Mouse (Mus musculus) ES-E14 (cell line): ENCODE data around the gene Ephx3. TPM values are rescaled to one million over a fixed set of nuclear protein-coding genes. Genes with fewer than 3 reads are reported as not detected.
A peak's percentile ranks its signal among the peaks of the same experiment; 100 is the strongest.

ENCODE experiments used
- DNase-seq: peaks from one replicate; pipeline ENCODE4 v3.0.0-alpha.2; 2013; ENCODE audit warnings: low read depth, low spot score
- H3K27ac ChIP-seq: 2 replicates; pipeline ENCODE4 v1.5.1; 2012; ENCODE audit warnings: low read depth, mild to moderate bottlenecking, low read length, moderate library complexity, mixed read lengths; ENCODE audit not compliant: poor library complexity, insufficient read depth, severe bottlenecking
- H3K36me3 ChIP-seq: 2 replicates; pipeline ENCODE4 v1.6.1; 2012; ENCODE audit warnings: mild to moderate bottlenecking, low read length, moderate library complexity, mixed read lengths; ENCODE audit not compliant: control insufficient read depth, poor library complexity, insufficient read depth, severe bottlenecking
- H3K4me1 ChIP-seq, 2 experiments: fragments of 150-350 bp in 1 of 2; sonication (generic) in 1 of 2; 2 replicates each; pipeline ENCODE4 v1.6.1; 2012; ENCODE audit warnings: low read length in 2 of 2, mild to moderate bottlenecking in 1 of 2, mixed read lengths in 1 of 2; ENCODE audit not compliant: control insufficient read depth in 2 of 2, insufficient read depth in 2 of 2, poor library complexity in 1 of 2
- H3K4me3 ChIP-seq, 2 experiments: fragments of 150-350 bp in 1 of 2; sonication (generic) in 1 of 2; 2 replicates each; pipeline ENCODE4 v1.5.1; 2012; ENCODE audit warnings: low read length in 2 of 2, low read depth in 1 of 2, mild to moderate bottlenecking in 1 of 2, mixed read lengths in 1 of 2; ENCODE audit not compliant: insufficient read depth in 1 of 2, poor library complexity in 1 of 2, severe bottlenecking in 1 of 2
- H3K9ac ChIP-seq: 2 replicates; pipeline ENCODE4 v1.6.1; 2012; ENCODE audit warnings: low read depth, mild to moderate bottlenecking, low read length, mixed read lengths; ENCODE audit not compliant: poor library complexity, insufficient read depth, severe bottlenecking
- H3K9me3 ChIP-seq: fragments of 150-350 bp; sonication (generic); 2 replicates; pipeline ENCODE4 v1.6.1; 2012; ENCODE audit warnings: low read depth, mild to moderate bottlenecking, low read length; ENCODE audit not compliant: control insufficient read depth, insufficient read depth
- CHD2 ChIP-seq: IDR thresholded peaks from 2 replicates; pipeline ENCODE4 v1.6.1; 2014; ENCODE audit warnings: mild to moderate bottlenecking, low read depth, low read length, inconsistent platforms
- HCFC1 ChIP-seq: IDR thresholded peaks from 2 replicates; pipeline ENCODE4 v1.6.1; 2012; ENCODE audit warnings: low read length, inconsistent platforms, borderline replicate concordance; ENCODE audit not compliant: insufficient read depth
- MAFK ChIP-seq: IDR thresholded peaks from 2 replicates; pipeline ENCODE4 v1.6.1; 2014; ENCODE audit warnings: mild to moderate bottlenecking, low read depth, low read length, inconsistent platforms; ENCODE audit not compliant: insufficient read depth
- ZC3H11A ChIP-seq: IDR thresholded peaks from 2 replicates; pipeline ENCODE4 v1.6.1; 2012; ENCODE audit warnings: low read depth, mild to moderate bottlenecking, inconsistent platforms, low read length, borderline replicate concordance
- ZNF384 ChIP-seq: IDR thresholded peaks from 2 replicates; pipeline ENCODE4 v1.6.1; 2012; ENCODE audit warnings: low read depth, low read length, inconsistent platforms
- in situ Hi-C, 2 experiments: fragments of 600-800 bp; cut with MboI; formaldehyde crosslinking; loops; one replicate each; pipeline ENCODE4 v1.15.1; 2025; ENCODE audit warnings: low sequenced_read_pairs in 2 of 2, inconsistent platforms in 1 of 2; ENCODE audit not compliant: unreplicated experiment in 2 of 2
- total RNA-seq: library from RNA; depleted of rRNA; stranded (reverse); fragments of 300-350 nt; gene quantifications from 2 replicates; pipeline ENCODE4 v1.2.3, GENCODE M21; 2012

Gene Ephx3
- total RNA-seq, 1 experiment: 0.71 TPM

GRCm38 (mm10) chr17:32209144-32209543 is 19.8 kb upstream of the Ephx3 start:
- Histone ChIP-seq H3K36me3 (peaks cover 65% of the 10 kb centered on the region), H3K9ac (no peak overlapping the region), H3K4me3 (no peak overlapping the region), H3K27ac (no peak overlapping the region), H3K4me1 (peaks cover 0 to 3% of the 10 kb centered on the region in 2 experiments; a peak in 1 of 4 replicates), H3K9me3 (no peaks in the 10 kb centered on the region)
- no peak for DNase-seq
- in situ Hi-C loops: no loop called here
- TF ChIP-seq ZNF384: no peak
- no peak for TF ChIP-seq CHD2
- TF ChIP-seq HCFC1: no peak
- TF ChIP-seq MAFK: no peak
- no peak for TF ChIP-seq ZC3H11A

GRCm38 (mm10) chr17:32207586-32208245 is 18.4 kb upstream of the Ephx3 start:
- no peak overlapping the region for H3K4me3 ChIP-seq
- H3K9me3 ChIP-seq: no peaks in the 10 kb centered on the region
- TF ChIP-seq HCFC1: no peak
- no peak for TF ChIP-seq MAFK
- TF ChIP-seq CHD2: no peak
- no peak for TF ChIP-seq ZC3H11A
- no peak for TF ChIP-seq ZNF384
- H3K9ac ChIP-seq: no peak overlapping the region
- in situ Hi-C loops: no loop called here
- no peak for DNase-seq
- peaks cover 65% of the 10 kb centered on the region for H3K36me3 ChIP-seq
- H3K4me1 ChIP-seq: peaks cover 0 to 3% of the 10 kb centered on the region in 2 experiments; a peak in 1 of 4 replicates
- no peak overlapping the region for H3K27ac ChIP-seq

GRCm38 (mm10) chr17:32205345-32205744 is 16.0 kb upstream of the Ephx3 start:
- H3K27ac ChIP-seq: no peak overlapping the region
- no peaks in the 10 kb centered on the region for H3K9me3 ChIP-seq
- no peak for DNase-seq
- TF ChIP-seq ZC3H11A: no peak
- peaks cover 0 to 17% of the 10 kb centered on the region in 2 experiments; a peak in 1 of 4 replicates for H3K4me1 ChIP-seq
- no peak overlapping the region for H3K9ac ChIP-seq
- peaks cover 70% of the 10 kb centered on the region for H3K36me3 ChIP-seq
- H3K4me3 ChIP-seq: no peak overlapping the region
- in situ Hi-C loops: no loop called here

GRCm38 (mm10) chr17:32202972-32203371 is 13.6 kb upstream of the Ephx3 start:
- no peak for DNase-seq
- Histone ChIP-seq H3K9ac (no peak overlapping the region), H3K4me1 (peaks cover 0 to 15% of the 10 kb centered on the region in 2 experiments; a peak in 1 of 4 replicates), H3K27ac (no peak overlapping the region), H3K4me3 (no peak overlapping the region), H3K36me3 (peaks cover 84% of the 10 kb centered on the region), H3K9me3 (no peaks in the 10 kb centered on the region)
- in situ Hi-C loops: no loop called here
- TF ChIP-seq ZNF384 (no peak), MAFK (peak; percentile 63; the same call in 1 of the 2 replicates), ZC3H11A (no peak)

- no peak overlapping the region for H3K27ac ChIP-seq
- H3K36me3 ChIP-seq: peaks cover 89% of the 10 kb centered on the region
- no peaks in the 10 kb centered on the region for H3K9me3 ChIP-seq
- no peak overlapping the region for H3K4me3 ChIP-seq
- H3K9ac ChIP-seq: no peak overlapping the region
- DNase-seq: no peak
- in situ Hi-C loops: no loop called here
- TF ChIP-seq ZC3H11A: no peak
- TF ChIP-seq HCFC1: no peak
- TF ChIP-seq ZNF384: no peak
- no peak for TF ChIP-seq CHD2
- no peak for TF ChIP-seq MAFK
- peaks cover 0 to 15% of the 10 kb centered on the region in 2 experiments; a peak in 1 of 4 replicates for H3K4me1 ChIP-seq
These were observed 11.7 kb upstream of the Ephx3 start for GRCm38 (mm10) chr17:32201086-32201485.
